Mouse (Mus musculus) limb, embryonic 13.5 days (tissue): ENCODE measurements around the gene Rbm18. TPM values are rescaled to one million over a fixed set of nuclear protein-coding genes. Genes with fewer than 3 reads are reported as not detected.
"Not testable (repeated sequence)": the region's sequence is repeated elsewhere in the genome, so short reads cannot be mapped to it uniquely, and the experiment has no call there.

Source experiments
- ATAC-seq: fragments of 200-750 bp; cut with Nextera tagmentation; 2 replicates; pipeline ENCODE4 v1.8.0; 2017; ENCODE audit warnings: low read depth, moderate number of reproducible peaks, moderate TSS enrichment; ENCODE audit not compliant: low FRiP score
- H3K27ac ChIP-seq: fragments of 300-500 bp; sonication (generic); 2 replicates; pipeline ENCODE4 v1.5.1; 2015; ENCODE audit warnings: inconsistent platforms, mild to moderate bottlenecking, moderate library complexity
- H3K27me3 ChIP-seq: fragments of 300-500 bp; sonication (generic); 2 replicates; pipeline ENCODE4 v1.6.1; 2015; ENCODE audit warnings: mild to moderate bottlenecking, inconsistent platforms
- H3K36me3 ChIP-seq: fragments of 300-500 bp; sonication (generic); 2 replicates; pipeline ENCODE4 v1.6.1; 2015; ENCODE audit warnings: inconsistent platforms, mild to moderate bottlenecking, moderate library complexity
- H3K4me1 ChIP-seq: fragments of 300-500 bp; sonication (generic); 2 replicates; pipeline ENCODE4 v1.6.1; 2015; ENCODE audit warnings: inconsistent platforms
- H3K4me2 ChIP-seq: fragments of 300-500 bp; sonication (generic); replicated peaks from 2 replicates; pipeline ENCODE4 v1.6.1; 2015; ENCODE audit warnings: inconsistent platforms, mild to moderate bottlenecking, moderate library complexity
- H3K4me3 ChIP-seq: fragments of 300-500 bp; sonication (generic); 2 replicates; pipeline ENCODE4 v1.5.1; 2015; ENCODE audit warnings: moderate library complexity, mild to moderate bottlenecking, inconsistent platforms
- H3K9ac ChIP-seq: fragments of 300-500 bp; sonication (generic); 2 replicates; pipeline ENCODE4 v1.6.1; 2015; ENCODE audit warnings: mild to moderate bottlenecking, inconsistent platforms
- H3K9me3 ChIP-seq: fragments of 300-500 bp; sonication (generic); 2 replicates; pipeline ENCODE4 v1.6.1; 2016; ENCODE audit warnings: inconsistent platforms
- WGBS: fragments of 180-500 bp; shearing (Covaris S2); methylation state at CpG from one replicate; pipeline ENCODE4 v1.1.7; 2015; 5-methylcytosine and 5-hydroxymethylcytosine counted together
- polyA plus RNA-seq: library from polyadenylated mRNA; unstranded; fragments of >200 nt; fragmentation: Nextera tagmentation; extraction: Ambion mirVana; gene quantifications from 2 replicates; pipeline ENCODE4 v1.2.1, GENCODE M21; 2015

Rbm18 gene
- polyA plus RNA-seq, 1 experiment from 2014 or later = 94.2 TPM

DNA sequence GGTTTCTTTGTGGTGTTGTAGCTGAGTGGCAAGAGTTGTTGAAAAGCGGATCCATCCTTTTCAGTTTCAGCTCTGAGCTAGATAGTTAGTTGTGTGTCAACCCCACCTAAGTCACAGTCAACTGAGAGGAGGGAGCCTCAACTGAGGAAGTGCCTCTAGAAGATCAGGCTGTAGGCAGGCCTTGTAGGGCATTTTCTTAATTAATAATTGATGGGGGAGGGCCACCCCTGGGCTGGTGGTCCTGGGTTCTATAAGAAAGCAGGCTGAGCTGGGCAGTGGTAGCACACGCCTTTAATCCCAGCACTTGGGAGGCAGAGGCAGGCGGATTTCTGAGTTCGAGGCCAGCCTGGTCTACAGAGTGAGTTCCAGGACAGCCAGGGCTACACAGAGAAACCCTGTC lies 15.8 kb upstream of the Rbm18 start:
- WGBS = 93% methylated on average over 4 of the region's 4 CpGs
- H3K27ac ChIP-seq, H3K27me3 ChIP-seq, H3K9me3 ChIP-seq, H3K4me2 ChIP-seq, H3K9ac ChIP-seq, H3K4me1 ChIP-seq, ATAC-seq, H3K4me3 ChIP-seq: not testable (repeated sequence)
- peaks cover 50% of the 10 kb centered on the region for H3K36me3 ChIP-seq

DNA sequence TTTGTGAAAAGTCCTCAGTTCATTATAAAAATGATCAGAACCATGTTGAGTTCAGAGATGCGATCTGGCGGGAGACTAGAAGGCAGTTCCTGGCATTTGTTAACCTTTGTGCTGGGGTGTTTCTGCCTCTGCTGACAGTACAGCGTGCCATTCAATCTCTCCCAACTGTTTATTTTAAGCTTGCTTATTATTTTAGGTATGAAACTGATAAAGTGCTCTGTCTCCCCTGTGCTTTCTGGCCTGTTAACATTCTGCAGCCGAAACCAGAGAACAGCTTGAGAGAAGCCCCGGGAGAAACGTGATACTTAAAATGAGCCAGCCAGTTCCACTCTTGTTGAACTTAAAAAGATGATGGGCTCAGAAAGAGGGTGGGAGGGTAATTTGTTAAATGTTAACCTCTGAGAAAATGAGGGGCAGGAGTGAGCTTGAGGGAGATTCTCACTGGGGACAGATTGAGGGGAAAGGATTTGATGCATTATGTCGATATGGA lies 12.3 kb upstream of the Rbm18 start:
- no peak for ATAC-seq
- Histone ChIP-seq H3K27ac (no peak overlapping the region), H3K36me3 (peaks cover 32% of the 10 kb centered on the region), H3K4me3 (no peak overlapping the region), H3K4me2 (no peak overlapping the region), H3K9me3 (no peaks in the 10 kb centered on the region), H3K27me3 (no peaks in the 10 kb centered on the region), H3K9ac (no peak overlapping the region), H3K4me1 (no peaks in the 10 kb centered on the region)
- 59% methylated on average over 7 of the region's 7 CpGs for WGBS

GRCm38 (mm10) chr2:36139096-36139495 lies 2.5 kb upstream of the Rbm18 start:
- Histone ChIP-seq H3K4me2 (no peak overlapping the region), H3K9ac (no peak overlapping the region), H3K36me3 (peaks cover 18% of the 10 kb centered on the region), H3K4me1 (peaks cover 15% of the 10 kb centered on the region), H3K4me3 (no peak overlapping the region), H3K9me3 (no peaks in the 10 kb centered on the region), H3K27me3 (no peaks in the 10 kb centered on the region), H3K27ac (no peak overlapping the region)
- ATAC-seq = no peak
- WGBS = 60% methylated on average over 2 of the region's 2 CpGs

DNA sequence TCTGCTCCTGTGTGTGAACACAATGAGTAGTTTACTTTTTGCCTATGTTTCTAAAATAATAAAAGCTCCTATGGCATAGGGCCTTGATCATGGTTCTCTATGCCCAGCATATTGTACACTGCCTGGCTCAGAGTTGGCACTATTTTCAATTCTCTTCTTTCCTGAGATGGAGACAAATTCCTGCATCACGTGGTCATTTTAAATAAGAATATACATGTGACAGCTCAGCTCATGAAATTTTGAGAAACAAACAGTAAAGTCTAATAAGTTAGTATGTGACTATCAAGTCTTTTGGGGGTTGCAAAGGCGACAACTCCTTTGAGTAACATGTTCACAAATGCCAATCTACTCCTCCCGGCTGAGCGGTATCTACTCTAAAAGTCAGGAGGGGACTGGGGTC lies 686 bp downstream of the Rbm18 start:
- Histone ChIP-seq H3K4me2 (peak overlapping the region; percentile 82), H3K36me3 (peaks cover 33% of the 10 kb centered on the region), H3K27me3 (no peaks in the 10 kb centered on the region), H3K4me3 (peak overlapping the region; percentile 72), H3K9me3 (no peaks in the 10 kb centered on the region), H3K27ac (peak overlapping the region; percentile 80), H3K9ac (peak overlapping the region; percentile 84), H3K4me1 (peaks cover 15% of the 10 kb centered on the region)
- no peak for ATAC-seq
- WGBS = under 1% methylated on average over 4 of the region's 4 CpGs

- Histone ChIP-seq H3K4me1 (no peaks in the 10 kb centered on the region), H3K9me3 (no peaks in the 10 kb centered on the region), H3K9ac (no peak overlapping the region), H3K27me3 (no peaks in the 10 kb centered on the region), H3K36me3 (peaks cover 82% of the 10 kb centered on the region), H3K4me2 (no peak overlapping the region), H3K27ac (no peak overlapping the region), H3K4me3 (no peak overlapping the region)
- 67% methylated on average over 3 of the region's 3 CpGs for WGBS
- ATAC-seq = no peak
Measured at GRCm38 (mm10) chr2:36129051-36129450, 7.5 kb downstream of the Rbm18 start.

DNA sequence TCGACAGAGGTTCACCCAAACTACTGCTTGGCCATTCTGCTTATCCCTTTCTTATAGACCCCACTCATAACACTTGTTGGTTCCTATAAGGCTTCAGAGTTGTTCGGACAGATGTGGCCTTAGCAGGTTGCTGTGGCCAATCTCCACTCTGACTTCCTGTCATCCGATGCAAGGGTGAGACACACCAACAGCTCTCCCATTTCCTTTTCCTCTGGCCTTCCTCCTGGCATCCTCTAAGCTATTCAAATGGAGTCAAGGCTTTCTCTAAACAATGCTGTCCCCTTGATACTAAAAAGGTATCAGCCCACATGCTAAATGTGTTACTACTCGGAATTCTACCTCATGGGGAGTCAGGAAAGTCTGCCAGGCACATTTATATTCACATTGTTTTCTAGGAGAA lies 8.6 kb downstream of the Rbm18 start:
- WGBS = 82% methylated on average over 4 of the region's 4 CpGs
- Histone ChIP-seq H3K9ac (no peak overlapping the region), H3K27me3 (no peaks in the 10 kb centered on the region), H3K9me3 (no peaks in the 10 kb centered on the region), H3K4me3 (no peak overlapping the region), H3K27ac (no peak overlapping the region), H3K4me2 (no peak overlapping the region), H3K36me3 (peaks cover 82% of the 10 kb centered on the region), H3K4me1 (no peaks in the 10 kb centered on the region)
- no peak for ATAC-seq

GRCm38 (mm10) chr2:36126795-36127429 lies 9.7 kb downstream of the Rbm18 start:
- Histone ChIP-seq H3K4me2 (no peak overlapping the region), H3K27ac (no peak overlapping the region), H3K4me1 (no peaks in the 10 kb centered on the region), H3K9me3 (no peaks in the 10 kb centered on the region), H3K4me3 (no peak overlapping the region), H3K27me3 (no peaks in the 10 kb centered on the region), H3K36me3 (peaks cover 81% of the 10 kb centered on the region), H3K9ac (no peak overlapping the region)
- no peak for ATAC-seq
- 89% methylated on average over 9 of the region's 9 CpGs for WGBS

GRCm38 (mm10) chr2:36112632-36113031 lies 23.9 kb downstream of the Rbm18 start:
- no peaks in the 10 kb centered on the region for H3K9me3 ChIP-seq
- H3K4me1 ChIP-seq = no peaks in the 10 kb centered on the region
- WGBS = 67% methylated on average over 3 of the region's 3 CpGs
- peaks cover 41% of the 10 kb centered on the region for H3K27me3 ChIP-seq
- H3K4me2 ChIP-seq = no peak overlapping the region
- H3K4me3 ChIP-seq = no peak overlapping the region
- H3K9ac ChIP-seq = no peak overlapping the region
- peaks cover 23% of the 10 kb centered on the region for H3K36me3 ChIP-seq
- H3K27ac ChIP-seq = no peak overlapping the region
- no peak for ATAC-seq

- no peak for ATAC-seq
- Histone ChIP-seq H3K4me3 (no peak overlapping the region), H3K36me3 (no peaks in the 10 kb centered on the region), H3K9ac (no peak overlapping the region), H3K27me3 (peaks cover 81% of the 10 kb centered on the region), H3K4me1 (peaks cover 21% of the 10 kb centered on the region), H3K4me2 (no peak overlapping the region), H3K27ac (no peak overlapping the region), H3K9me3 (no peaks in the 10 kb centered on the region)
- WGBS = 8% methylated on average over 7 of the region's 7 CpGs
Measured at GRCm38 (mm10) chr2:36108615-36109014, 28.0 kb downstream of the Rbm18 start.

- H3K27ac ChIP-seq = no peak within 1 kb of the TSS
Measured at GRCm38 (mm10) chr2:36104956-36105741, 31.4 kb downstream of the Rbm18 start, which contains the start of gene Lhx6. Gene Lhx6, minus strand, starts transcription at chr2:36105408.

DNA sequence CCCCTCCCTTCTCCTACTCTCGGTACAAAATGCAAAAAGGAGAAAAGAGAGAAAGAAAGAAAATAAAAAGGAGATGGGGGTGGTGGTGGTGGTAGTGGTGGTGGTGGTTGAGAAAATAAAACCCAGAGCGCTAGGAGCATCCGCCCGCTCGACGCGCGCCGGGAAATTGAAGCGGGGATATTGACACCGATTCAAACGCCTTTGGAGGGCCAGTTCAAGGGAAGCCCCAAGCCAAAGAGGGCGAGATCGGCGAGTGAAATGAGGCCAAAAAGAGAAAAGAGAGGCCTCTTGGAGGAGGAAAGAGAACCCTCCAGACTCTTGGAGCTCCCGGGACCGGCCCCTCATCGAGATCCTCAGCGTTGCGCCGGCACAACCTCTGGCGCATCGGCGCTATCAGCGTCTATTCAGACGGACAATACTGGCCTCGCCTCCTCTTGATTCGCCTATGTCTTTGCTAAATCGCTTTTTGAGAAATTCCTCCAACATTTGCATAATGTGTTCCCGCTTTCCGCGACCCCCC lies 32.1 kb downstream of the Rbm18 start:
- Histone ChIP-seq H3K27ac (no peak overlapping the region), H3K9me3 (no peaks in the 10 kb centered on the region)

More at GRCm38 (mm10) chr2:36104956-36105741, 31.4 kb downstream of the Rbm18 start, which contains the start of gene Lhx6:
- Histone ChIP-seq H3K4me2 (peak within 1 kb of the TSS; percentile 84), H3K4me1 (peaks cover 36% of the 10 kb centered on the region), H3K36me3 (no peaks in the 10 kb centered on the region), H3K4me3 (peak within 1 kb of the TSS; percentile 45), H3K9me3 (no peaks in the 10 kb centered on the region), H3K27me3 (peaks cover 100% of the 10 kb centered on the region), H3K9ac (peak within 1 kb of the TSS; percentile 66)
- no peak for ATAC-seq
- WGBS = under 1% methylated on average over 41 of the region's 58 CpGs

More for the DNA sequence above, 32.1 kb downstream of the Rbm18 start:
- no peaks in the 10 kb centered on the region for H3K36me3 ChIP-seq
- H3K4me3 ChIP-seq = peak overlapping the region; percentile 45
- H3K9ac ChIP-seq = peak overlapping the region; percentile 66; the same call in 1 of the 2 replicates
- no peak for ATAC-seq
- peaks cover 100% of the 10 kb centered on the region for H3K27me3 ChIP-seq
- H3K4me2 ChIP-seq = peak overlapping the region; percentile 84
- peaks cover 36% of the 10 kb centered on the region for H3K4me1 ChIP-seq
- under 1% methylated on average over 32 of the region's 32 CpGs for WGBS
